Mouse (Mus musculus) heart, adult 8-10 months (tissue): ENCODE measurements around the gene Pear1. TPM values are rescaled to one million over a fixed set of nuclear protein-coding genes. Genes with fewer than 3 reads are reported as not detected.

Experiments used
- DNase-seq: peaks from one replicate; pipeline ENCODE4 v3.0.0; 2022; ENCODE audit warnings: low spot score
- total RNA-seq, 4 experiments: library from RNA; stranded (reverse); gene quantifications; 2 replicates each; pipeline ENCODE4 v1.2.4; 2022

The Pear1 gene
- total RNA-seq, 4 experiments from 2014 or later = 14.0 to 19.9 (median 15.4) TPM

- no peak for DNase-seq
These were observed 14.7 kb downstream of the Pear1 start for GRCm38 (mm10) chr3:87809322-87809962.

GRCm38 (mm10) chr3:87804038-87804677 lies 19.9 kb downstream of the Pear1 start:
- no peak for DNase-seq

GRCm38 (mm10) chr3:87801681-87802080 lies 22.4 kb downstream of the Pear1 start:
- no peak for DNase-seq

GRCm38 (mm10) chr3:87796736-87797334 lies 27.3 kb downstream of the Pear1 start, which contains the start of gene Insrr:
TSS of gene Insrr (plus strand) at chr3:87796951.
- no peak for DNase-seq

- DNase-seq = peak; percentile 51
These were observed 28.5 kb downstream of the Pear1 start for GRCm38 (mm10) chr3:87795336-87796277.

GRCm38 (mm10) chr3:87794922-87795325 lies 29.2 kb downstream of the Pear1 start, which contains the start of gene Ntrk1:
TSS of gene Ntrk1 (minus strand) at chr3:87795162.
- DNase-seq = no peak

GRCm38 (mm10) chr3:87789768-87790167 lies 34.3 kb downstream of the Pear1 start:
- DNase-seq = no peak

- DNase-seq = no peak
These were observed 34.9 kb downstream of the Pear1 start for GRCm38 (mm10) chr3:87789248-87789647.

- DNase-seq = no peak
These were observed 38.4 kb downstream of the Pear1 start for GRCm38 (mm10) chr3:87785626-87786214.

- no peak for DNase-seq
These were observed 39.0 kb downstream of the Pear1 start for GRCm38 (mm10) chr3:87785156-87785555.

- DNase-seq = no peak
These were observed 40.7 kb downstream of the Pear1 start for GRCm38 (mm10) chr3:87783282-87784023.

- DNase-seq = no peak
These were observed 45.0 kb downstream of the Pear1 start for GRCm38 (mm10) chr3:87779086-87779485.

GRCm38 (mm10) chr3:87778283-87778682 lies 45.8 kb downstream of the Pear1 start:
- DNase-seq = no peak

GRCm38 (mm10) chr3:87771088-87771487 lies 53.0 kb downstream of the Pear1 start:
- no peak for DNase-seq

GRCm38 (mm10) chr3:87770280-87770679 lies 53.8 kb downstream of the Pear1 start:
- DNase-seq = peak; percentile 68

- no peak for DNase-seq
These were observed 54.6 kb downstream of the Pear1 start for GRCm38 (mm10) chr3:87769506-87769905.

GRCm38 (mm10) chr3:87768844-87769243 lies 55.3 kb downstream of the Pear1 start:
- peak; percentile 85 for DNase-seq

- no peak for DNase-seq
These were observed 55.7 kb downstream of the Pear1 start for GRCm38 (mm10) chr3:87768431-87768830.

- DNase-seq = peak; percentile 60
These were observed 56.3 kb downstream of the Pear1 start for GRCm38 (mm10) chr3:87767764-87768163.

- no peak for DNase-seq
These were observed 57.8 kb downstream of the Pear1 start for GRCm38 (mm10) chr3:87766284-87766667.
